Mouse (Mus musculus): ENCODE measurements at regions not wholly inside any gene's neighbourhood (a gene's known extent, or its start where the extent isn't known, plus 50 kb on each side); places are given as distances from the start of the nearest gene placed in this dataset.

- TF ChIP-seq CTCF (IDR thresholded peaks at IDR 0.05; ENCODE audit: low read depth), result no peak
- TF ChIP-seq EP300 (IDR thresholded peaks at IDR 0.05; ENCODE audit: low read depth), result no peak
Measured at GRCm38 (mm10) chr15:52836896-52837295, 1047.8 kb upstream of the Gm7489 start.
